Mouse (Mus musculus) kidney, postnatal 14 days (tissue): ENCODE measurements around the gene Gm11983.
"Not testable (repeated sequence)": the region's sequence is repeated elsewhere in the genome, so short reads cannot be mapped to it uniquely, and the experiment has no call there.

Source experiments
- DNase-seq: peaks from one replicate; pipeline ENCODE4 v3.0.0; 2022; ENCODE audit warnings: mixed read lengths

The Gm11983 gene

DNA sequence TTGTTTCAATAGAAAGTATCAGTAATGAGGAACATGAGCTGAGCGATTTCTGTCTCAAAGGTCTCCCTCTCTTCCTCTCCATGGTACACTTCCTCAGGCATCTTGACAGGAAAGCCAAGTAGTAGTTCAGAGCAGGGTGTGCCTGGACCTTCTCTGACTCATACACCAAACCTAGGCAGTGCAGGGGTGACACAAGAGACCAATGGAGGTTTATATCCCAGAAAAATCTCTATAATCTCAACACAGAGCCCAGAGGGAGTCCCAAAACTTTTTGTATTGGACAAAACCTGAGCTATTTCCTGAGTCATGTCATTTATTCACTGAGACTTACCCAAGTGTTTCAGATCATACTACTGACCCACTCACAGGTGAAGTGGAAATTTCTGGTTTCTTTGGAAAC lies at the start of gene Gm11983:
Gene Gm11983 (minus strand): TSS at position 101 of the 400 bp plus-strand sequence.
- DNase-seq = no peak

DNA sequence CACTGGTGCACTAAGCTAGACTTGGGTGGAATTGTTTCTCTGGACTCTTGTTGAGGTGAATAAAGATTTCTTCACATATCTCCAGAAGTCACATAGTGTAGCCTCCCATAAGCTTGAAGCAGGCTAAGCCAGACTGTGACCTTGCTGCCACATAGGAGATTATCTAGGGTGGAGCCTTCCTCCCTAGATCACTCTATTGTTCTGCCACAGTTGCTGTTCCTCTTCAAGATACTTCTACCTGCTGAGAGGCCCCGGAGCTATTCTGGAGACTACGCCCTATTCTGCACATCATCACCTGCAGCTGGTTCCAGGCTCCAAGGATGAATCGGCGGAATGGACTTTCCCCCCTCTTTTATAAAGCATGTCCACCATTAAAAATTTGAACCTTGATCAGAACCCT lies 45.6 kb upstream of the Gm11983 start:
- DNase-seq = not testable (repeated sequence)

DNA sequence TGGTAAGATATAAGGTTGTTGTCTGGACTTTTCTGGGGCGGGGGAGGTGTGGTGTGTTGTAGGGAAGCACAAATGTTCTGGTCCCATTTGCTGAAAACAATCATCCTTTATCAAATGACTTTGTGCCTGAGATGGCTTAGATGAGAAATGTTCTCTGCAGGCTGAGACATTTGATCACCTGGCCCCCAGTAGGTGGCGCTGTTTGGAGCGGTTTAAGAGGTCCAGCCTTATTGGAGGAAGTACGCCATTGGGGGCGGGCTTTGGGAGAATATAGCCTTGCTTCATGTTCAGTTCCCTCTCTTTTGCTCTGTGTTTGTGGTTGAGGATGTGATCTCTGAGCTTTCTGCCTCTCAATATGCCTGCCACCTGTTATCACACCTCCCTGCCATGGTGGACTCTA lies 44.2 kb upstream of the Gm11983 start:
- no peak for DNase-seq

DNA sequence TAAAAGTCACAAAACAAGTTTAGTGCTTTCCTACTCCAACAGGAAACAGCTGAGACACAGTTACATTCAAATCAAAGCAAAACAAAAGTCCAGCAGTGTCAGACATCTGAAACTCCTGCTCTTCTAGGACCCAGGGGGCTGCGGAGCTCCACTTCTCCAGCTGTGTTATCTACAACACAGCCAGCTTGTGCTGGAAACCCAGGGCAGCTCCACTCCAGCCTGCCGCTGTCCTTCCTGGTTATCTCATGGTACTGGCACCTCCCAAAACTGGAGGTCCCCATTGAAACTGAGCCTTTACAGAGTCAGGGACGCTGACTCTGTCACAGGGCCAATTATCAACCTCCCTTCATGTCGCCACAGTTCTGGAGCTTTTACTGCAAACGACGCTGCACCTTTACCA lies 40.3 kb upstream of the Gm11983 start:
- DNase-seq = no peak

DNA sequence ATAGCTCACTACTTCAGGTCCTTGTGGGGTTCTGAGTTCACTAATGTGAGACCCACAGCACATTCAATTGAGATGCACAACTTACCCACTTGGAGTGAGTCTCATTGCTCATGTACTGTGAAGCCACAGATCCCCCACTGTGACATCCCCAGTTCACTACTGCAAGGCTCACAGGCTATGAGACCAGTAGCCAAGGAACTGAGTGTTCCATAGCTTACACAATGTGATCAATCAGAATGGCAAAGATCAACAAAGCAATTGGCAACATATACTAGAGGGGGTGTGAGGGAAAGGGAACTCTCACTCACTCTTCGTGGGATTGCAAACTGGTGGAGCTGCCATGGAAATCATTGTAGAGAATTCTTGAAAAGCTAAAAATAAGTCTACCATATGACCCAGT lies 33.5 kb upstream of the Gm11983 start:
- no peak for DNase-seq

DNA sequence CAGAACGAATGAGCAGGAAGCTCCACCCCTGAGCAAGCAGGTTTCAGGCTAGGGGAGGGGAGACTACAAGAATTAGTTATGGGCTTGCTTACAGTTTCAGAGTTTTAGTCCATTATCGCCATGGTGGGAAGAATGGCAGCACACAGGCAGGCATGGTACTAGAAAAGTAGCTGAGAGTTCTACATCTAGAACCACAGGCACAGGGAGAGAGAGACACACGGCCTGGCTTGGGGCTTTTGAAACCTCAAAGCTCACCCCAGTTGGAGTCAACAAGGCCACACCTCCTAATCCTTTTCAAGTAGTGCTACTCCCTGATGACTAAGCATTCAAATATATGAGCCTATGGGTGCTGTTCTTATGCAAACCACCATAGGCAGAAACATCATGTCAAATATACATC lies 28.1 kb upstream of the Gm11983 start:
- no peak for DNase-seq

DNA sequence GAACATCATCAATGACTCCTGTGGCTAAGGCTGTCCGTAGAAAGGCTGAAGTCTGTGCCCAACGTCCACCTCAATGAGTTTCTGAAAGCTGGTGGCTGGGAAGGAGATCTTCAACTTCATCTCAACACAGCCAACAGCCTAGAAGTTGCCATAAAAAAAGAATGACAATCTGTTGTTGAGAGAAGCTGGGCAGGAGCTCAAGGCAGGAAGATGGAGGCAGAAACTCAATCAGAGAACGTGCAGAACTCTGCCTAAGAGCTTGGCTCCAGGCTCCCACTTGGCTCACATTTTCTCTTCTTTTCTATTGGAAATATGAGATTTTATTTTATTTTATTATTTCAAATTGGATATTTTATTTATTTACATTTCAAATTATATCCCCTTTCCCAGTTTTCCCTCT lies 24.7 kb upstream of the Gm11983 start:
- DNase-seq = no peak

DNA sequence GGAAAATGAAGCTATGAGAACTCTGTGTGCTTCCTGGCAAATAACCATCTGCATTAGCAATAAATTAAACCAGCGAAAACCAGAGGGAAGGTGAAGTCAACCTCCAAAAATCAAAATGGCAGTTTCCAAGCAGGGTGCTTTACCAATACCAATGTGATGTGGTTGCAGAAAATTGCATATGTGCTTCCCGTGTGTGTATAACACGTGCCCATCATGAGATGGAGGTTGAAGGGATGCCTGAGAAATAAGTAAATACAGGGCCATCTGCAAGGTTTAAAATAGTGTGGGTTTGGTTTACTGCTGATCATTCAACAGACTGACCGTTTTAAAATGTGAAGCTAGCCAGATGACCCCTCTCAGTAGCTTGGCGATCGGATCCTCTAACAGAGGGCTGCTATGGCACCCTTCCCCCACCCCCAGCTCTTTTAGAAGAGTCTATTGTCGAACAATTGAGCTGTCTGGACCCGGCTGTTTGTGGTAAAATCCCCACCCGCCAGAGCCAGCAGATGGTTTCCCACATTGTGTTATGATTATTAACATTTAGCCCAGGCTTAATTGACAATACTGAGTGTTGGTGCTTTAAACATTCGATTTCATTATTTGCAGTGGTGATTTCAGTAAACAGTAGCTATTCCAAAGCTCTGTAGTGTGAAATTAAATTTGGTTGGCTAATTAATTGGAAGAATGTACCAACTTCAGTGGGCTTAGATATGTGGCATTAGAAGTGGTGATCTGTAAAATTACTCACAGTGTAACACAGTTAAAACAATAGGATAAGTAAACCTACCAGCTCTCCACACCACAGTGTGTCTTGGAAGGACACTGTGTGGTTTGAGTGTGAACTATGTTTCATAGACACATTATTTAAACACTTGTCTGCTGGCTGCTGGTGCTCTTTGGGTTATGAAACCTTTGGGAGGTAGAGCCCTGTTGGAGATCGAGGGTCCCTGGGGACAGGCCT lies 22.7 kb upstream of the Gm11983 start:
- no peak for DNase-seq

DNA sequence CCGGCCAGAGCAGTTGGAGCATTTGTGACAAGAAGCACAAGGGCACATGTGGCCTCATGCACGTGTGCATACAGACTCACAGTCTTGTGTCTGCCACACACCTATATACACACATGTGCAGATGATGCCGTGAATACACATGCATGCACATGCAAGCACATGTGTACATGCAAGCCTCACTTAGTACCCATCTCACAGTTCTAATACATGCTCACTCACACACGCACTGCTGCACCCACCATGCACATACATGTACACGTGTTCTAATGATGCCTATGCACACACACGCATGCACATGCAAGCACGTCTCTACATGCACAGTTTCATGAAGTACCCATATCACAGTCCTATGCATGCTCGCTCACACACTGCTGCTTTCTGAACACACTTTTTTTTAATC lies 21.6 kb upstream of the Gm11983 start:
- no peak for DNase-seq

DNA sequence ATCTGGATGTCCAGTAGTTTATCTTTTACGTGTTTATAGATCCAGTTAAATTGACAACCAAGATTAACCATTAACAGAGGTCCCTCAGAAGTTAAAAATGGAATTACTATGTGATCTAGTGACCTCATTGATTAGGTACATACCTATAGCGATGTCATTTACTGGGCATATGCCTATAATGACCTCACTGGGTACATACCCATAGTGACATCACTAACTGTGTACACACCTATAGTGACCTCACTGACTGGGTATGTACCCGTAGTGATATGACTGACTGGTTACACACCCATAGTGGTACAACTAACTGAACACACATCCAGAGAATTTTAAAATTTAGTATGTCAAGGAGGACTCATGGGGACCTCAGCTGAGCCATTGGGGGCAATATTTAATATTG lies 18.5 kb upstream of the Gm11983 start:
- DNase-seq = no peak

DNA sequence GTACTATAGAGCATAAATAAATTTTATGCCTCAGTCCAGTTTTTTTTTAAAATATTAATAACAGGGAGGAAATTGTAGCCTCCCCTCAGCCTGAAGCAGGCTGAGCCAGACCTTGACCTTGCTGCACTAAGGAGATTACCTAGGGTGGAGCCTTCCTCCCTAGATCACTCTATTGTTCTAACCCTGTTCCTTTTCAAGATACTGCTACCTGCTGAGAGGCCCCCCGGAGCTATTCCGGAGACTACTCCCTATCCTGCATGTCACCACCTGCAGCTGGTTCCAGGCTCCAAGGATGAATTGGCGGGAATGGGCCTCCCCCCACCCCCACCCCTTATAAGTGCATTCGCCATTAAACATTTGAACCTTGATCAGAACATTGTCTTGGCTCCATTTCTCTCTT lies 15.9 kb upstream of the Gm11983 start:
- not testable (repeated sequence) for DNase-seq

DNA sequence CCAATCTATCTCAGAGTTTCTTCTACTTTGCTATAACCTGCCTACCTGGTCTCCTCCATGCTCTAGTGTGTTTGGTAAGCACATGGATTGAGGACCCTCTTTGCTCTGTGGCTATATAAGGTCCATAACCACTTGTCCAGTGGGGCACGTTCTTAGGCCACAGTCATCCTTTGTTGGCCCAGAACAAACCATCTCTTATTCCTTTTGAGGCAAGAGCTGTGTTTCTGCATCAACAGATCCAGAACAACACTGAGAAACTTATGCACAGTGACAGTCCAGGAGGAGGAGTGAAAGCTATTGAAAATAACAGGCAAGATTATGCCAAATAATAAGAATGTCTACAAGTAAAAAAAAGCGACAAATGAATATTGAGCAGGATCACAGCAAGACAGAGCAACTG lies 6.4 kb upstream of the Gm11983 start:
- no peak for DNase-seq

DNA sequence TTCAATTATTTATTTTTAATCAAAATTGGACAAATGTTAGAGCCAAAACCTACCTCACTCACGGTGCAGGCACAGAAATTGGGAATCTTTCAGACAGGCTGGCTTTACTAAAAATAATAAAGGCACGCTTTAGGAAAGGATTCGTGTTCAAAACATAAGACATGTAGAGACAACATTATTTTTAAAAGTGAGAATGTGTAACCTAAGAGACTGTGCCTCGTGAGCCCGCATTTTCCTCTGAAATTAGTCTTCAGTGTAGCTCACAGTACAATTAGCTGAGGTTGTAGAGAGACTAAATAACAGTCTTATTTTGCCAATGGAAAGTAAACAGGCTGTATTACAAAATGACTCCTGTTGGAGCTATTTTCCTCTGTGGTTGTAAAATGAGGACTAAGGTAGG lies 4.7 kb upstream of the Gm11983 start:
- no peak for DNase-seq

DNA sequence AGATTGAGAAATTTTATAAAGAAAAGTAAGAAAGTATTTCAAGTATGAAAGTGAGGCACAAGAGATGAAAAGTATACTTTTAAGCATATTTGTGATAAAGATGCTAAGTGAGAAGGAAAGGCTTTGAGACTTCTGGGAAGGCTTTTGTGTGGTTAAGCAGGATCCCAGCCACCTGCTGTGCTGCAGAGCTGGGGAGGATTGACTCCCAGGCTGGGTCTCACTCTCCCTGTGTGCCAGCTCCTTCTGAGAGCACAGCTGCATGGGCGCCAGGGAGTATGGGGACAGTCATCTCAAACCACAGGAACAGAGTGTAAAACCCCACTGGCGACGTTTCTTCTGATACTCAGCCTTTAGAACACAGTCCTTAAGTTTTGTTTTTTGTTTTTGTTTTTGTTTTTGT lies 3.3 kb upstream of the Gm11983 start:
- DNase-seq = no peak

DNA sequence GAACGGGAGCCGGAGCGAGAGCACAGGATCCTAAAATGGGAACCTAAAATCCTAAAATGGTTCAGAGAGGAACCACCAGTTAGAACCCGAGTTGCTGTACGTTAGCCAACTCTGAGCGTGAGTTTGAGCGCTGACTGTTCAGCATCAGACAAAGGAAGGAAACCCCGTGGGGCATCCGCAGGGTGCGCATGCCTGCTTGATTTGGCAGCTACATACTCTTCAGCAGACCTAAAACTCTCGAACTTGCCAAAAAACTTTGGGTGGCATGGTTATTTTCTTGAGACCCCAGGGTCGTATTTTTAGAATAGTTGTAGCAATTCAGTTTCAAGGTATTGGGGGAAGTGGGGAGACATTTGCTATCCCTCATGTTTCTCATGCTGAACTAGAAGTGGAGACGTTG lies 2.8 kb downstream of the Gm11983 start:
- no peak for DNase-seq

DNA sequence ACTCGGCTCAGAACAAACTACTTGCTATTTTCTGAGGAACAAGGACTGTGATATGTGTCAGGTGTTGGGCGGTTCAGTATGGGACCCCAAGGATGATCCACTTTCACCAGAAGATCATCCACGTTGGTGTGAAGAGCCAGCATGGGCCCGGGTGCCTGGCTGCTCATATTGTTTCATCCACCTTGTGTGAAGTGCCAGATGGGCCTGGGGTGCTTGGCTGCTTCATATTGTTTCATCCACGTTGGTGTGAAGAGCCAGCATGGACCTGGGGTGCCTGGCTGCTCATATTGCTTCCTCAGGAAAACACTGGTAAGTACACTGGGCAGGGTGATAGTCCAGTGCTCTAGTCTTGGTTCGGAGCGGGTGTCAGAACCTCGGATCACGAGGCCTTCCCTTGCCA lies 3.7 kb downstream of the Gm11983 start:
- no peak for DNase-seq

DNA sequence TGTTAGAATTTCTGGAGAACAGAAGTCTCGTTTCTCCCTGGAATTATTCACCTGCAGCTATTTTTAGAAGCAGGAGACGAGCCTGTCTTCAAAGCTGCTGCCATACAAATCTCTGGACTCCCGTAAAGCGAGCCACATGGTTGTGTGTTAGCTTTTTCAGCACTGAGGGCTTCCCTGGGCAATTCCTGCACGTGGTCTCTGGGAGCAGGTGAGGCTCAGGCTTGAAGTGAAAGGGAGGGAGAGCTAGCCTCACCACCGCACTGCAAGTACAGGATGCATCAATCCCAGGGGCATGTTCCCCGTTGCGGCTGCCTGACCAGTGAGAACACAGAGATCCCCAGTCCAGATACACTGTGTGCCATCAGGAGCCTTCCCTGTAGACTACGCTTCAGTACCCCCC lies 5.5 kb downstream of the Gm11983 start:
- DNase-seq = no peak

DNA sequence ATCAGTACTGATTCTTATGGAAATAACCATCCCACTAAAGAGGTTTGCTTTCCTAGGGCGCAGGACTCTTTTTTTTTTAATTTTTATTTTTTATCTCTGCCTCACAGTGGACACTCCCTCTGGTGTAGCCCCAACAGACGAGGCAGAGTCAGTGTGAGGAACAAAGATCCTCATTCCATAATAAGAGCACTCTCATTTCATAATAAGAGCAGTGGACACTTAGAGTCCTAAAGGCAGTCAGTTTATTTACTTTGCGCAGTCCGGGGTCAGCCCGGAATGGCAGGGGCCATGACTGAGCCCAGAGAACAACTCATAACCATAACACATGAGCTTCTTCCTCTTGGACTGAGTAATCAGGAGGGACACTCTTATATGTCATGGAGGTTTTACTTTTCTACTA lies 9.3 kb downstream of the Gm11983 start:
- DNase-seq = no peak

DNA sequence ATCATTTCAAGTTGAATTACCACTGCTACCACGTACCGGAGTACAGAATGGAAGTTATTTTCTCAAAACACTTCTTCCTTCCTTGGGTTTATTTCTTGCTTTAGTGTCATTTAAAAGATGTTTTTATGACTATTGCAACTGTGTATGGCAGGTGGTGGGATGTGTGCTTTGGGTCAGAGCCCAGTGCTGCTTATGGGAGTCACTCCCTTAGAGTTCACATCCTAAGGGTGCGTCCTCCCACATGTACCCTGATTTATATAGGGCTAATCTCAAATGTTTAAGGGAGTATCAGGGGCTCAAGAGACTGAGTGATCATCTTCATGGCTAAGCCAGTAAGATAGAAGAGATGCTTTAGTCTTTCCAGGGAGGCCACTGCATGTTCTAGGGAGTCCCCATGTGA lies 11.3 kb downstream of the Gm11983 start:
- no peak for DNase-seq

DNA sequence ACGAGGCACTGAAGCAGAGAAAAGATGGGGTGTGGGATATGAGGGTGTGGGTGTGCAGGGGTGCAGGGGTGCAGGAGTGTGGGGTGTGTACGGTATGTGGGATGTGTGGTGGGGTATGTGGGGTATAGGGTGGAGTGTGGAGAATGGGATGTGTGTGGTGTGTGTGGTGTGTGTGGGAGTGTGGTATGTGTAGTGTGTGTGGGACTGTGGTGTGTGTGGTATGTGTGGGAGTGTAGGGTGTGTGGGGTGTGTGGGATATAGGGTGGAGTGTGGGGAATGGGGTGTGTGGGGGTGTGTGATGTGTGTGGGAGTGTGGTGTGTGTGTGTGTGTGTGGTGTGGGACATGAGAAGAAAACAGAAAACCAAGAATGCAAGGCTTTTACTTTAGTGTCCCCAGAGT lies 14.3 kb downstream of the Gm11983 start:
- no peak for DNase-seq

DNA sequence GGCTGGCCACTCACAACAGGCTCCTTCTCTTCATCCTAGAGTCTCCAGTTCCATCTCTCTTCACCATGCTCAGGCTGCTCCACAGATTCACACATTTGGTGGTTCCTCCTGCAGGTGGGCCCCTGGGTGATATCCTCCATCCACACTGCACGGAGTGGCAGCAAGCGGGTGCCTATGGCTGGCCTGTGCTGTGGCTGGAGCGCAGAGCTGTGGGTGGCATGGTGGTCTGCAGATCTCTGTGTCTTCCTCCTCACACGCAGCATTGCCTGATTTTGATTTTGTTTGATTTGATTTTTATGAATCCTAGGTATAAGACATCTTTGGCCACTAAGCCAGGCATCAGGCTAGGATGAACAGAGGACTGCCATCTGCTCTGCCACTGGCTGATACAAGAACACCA lies 23.0 kb downstream of the Gm11983 start:
- DNase-seq = no peak

DNA sequence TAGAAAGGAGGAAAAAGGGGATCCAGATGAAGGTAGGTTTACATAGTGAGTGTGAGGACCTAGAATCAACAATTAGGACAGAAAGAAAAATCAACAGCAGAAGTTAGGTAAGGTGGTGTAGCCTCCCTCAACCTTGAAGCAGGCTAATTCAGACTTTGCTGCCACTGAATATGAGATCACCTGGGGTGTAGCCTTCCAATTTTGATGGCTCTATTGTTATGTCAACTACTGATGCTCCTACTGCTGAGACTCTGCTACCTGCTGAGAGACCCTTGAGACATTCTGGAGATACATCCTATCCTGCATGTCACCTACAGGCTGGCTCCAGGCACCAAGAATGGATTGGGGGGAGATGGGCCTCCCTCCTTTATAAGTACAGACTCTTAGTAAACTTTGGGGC lies 34.6 kb downstream of the Gm11983 start:
- not testable (repeated sequence) for DNase-seq

DNA sequence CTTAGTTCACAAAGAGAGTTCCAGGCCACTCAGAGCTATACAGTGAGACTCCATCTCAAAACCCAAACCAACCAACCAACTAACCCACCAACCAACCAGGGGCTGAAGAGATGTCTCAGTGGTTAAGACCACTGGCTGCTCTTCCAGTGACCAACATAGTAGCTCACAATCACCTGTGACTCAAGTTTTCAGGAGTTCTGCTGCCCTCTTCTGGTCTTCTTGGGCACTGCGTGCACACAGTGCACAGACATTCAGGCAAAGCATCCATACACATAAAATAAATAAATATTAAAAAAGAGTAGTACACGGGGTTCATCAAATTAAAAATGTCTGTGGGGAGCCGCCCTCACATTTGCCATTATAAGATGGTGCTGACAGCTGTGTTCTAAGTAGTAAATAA lies 46.8 kb downstream of the Gm11983 start:
- no peak for DNase-seq
